Mouse (Mus musculus) urinary bladder, postnatal 36 days (tissue): ENCODE data around the gene Ell2.

Experiments
- DNase-seq, 2 experiments: peaks; one replicate each; pipeline ENCODE4 v3.0.0; 2022; ENCODE audit warnings: low spot score in 2 of 2, mixed read lengths in 1 of 2

The Ell2 gene

DNA sequence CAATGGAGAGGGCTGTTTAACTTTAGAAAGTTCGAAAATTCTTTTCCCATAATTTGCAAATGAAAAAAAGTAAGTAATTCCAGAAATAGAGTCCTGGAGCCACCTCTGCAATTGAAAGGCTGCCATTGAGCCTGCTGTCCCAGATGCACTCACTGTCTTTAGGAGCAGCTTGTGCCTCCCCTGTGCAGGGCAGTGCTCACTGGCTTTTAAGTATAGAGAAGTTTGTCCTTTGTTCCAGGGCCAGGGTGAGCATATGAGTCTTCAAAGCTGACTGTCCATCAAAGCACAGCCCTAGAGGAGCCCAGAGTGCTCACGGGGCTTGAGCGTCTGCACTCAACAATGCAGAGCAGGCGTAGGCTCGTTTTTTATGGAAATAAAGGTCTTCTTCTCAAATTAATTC is 59.7 kb downstream of the Ell2 start:
- no peak for DNase-seq

DNA sequence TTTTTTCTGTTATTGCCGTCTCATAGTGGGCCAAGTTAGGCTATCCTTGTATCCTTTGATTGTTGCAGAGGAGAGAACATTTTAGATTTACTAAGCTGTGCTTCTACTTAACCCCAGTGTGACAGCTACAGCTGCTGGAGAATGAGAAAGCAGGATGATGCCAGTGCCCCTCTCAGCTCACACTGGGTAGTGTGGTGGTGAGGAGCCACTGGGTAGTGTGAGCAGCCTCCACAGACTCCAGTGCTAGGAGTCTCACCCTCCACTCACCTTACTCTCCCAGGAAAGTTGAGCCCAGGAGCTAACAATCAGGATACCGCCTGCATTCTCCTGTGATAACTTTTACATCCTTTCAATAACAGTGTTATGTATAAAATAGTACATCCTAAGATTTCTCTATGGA is 60.4 kb downstream of the Ell2 start:
- DNase-seq, result no peak

DNA sequence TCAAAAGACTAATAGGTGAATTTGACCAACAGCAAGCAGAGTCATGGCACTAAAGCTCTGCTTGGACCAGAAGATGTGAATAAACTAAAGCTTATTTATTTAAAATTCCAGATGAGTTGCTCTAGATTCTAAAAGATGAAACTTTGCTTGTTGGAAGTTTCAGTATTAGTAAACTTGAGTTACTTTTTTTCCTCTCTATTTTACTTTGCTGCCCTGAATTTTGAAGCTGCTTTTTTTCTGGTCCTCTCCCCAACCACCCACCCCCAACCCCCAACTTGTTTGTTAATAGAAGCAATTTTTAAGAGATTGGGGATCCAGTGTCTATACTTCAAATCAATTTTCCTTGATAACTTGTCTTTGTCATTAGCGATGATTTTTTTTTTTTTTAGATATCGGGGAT is 64.2 kb downstream of the Ell2 start:
- DNase-seq, result no peak

DNA sequence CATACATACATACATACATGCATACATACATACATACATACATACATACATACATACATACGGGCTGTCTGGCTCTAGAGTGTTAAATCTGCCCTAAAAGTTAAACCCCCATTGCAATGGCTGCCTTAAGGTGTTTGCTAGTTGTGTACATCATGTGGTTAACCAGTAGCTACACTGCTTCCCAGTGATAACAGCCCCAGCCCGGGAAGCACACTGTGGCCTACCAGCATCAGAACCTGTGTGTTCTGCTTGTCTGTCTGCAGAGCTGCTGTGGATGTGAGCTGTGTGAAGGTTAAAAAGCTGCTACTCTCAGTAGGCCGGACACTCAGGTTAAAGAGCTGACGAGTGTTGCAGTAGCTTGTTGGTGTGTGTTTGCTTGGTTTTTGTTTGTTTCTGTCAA is 64.8 kb downstream of the Ell2 start:
- DNase-seq, result no peak

DNA sequence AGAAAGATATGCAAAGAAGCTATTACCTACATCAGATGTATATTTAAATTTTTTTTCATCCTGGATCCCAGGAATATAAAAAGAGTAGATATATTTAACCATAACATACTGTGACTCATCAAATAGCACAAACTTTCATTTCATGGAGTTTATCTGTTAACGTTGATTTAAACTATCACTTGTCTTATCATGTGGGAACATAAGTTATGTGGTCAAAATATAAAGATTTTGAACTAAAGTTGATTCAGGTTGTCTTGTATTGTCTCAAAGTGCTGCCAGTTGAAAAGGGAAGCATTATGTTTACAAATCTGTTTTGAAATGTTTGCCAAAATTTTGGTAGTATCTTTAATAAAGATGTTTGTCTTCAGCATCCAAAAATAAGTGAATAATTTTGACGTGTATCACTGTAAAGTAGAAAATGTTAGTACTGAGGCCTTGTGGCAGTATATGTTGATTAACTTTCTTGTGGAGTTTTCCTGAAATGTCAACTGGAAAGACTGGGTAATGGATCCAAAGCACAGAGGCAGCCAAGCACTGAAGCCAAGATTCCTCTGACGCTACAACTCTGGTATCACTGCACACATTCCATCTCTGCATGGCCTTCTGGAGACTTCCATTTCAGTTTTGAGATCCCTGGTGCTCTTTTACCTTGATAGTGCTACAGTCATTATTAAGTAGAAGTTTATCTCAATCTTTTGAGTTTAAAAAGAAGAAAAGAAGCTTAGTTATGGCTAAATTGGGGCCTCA is 65.6 kb downstream of the Ell2 start:
- DNase-seq, result no peak

DNA sequence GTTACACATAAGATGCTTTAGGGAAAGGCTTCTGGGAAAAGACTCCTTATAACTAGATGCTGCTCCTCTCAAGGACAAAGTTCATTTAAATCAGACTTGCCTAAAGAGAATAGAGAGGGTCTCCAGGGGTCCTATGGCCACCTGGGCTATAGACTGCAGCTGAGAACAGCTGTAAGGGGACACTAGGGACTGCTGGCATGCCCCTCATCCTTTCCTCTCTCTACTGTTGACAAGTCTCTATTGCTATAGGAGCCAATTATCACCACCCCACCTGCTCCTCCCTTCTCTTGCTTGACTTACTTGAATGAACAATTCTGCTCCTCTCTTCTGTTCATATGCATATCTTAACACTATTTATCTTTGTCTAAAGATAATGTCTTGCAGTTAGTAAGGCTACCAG is 69.4 kb downstream of the Ell2 start:
- DNase-seq, result no peak

DNA sequence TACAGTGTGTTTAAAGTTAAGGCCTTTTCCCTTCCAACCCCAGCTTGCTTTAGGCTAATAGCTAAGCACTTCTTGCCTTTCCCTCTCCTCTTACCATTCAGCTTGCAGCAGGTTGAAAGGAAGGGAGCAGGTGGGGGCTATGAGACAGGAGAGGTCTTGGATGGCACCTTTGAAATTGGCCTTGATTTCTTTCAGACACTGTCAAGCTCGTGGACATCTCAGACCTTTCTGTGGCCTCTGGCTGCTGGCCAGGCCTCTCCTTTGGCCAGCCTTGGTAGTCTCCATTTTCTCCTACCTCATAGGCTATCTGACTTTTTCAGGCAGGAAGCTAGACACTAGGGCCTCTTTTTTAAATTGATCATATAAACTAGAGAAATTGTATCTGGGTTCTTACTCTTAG is 70.1 kb downstream of the Ell2 start:
- no peak for DNase-seq

DNA sequence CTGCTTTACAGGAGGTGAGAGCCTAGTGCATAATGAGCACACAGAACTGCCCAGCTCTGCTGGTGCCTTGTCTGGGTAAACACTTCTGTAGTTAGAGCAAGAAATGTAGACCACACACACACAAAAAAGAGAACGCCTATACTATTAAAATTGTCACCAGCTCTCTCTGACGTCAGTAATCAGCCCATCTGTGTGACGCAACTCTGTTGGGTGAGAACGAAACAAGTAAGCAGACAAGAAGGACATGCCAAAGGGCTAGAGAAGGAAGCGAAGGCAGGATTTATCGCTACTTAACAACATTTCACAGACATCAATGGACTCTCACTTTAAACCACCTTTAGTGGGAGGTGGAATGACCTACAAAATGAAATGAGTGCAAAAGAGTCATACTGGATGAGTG is 71.6 kb downstream of the Ell2 start:
- no peak for DNase-seq

DNA sequence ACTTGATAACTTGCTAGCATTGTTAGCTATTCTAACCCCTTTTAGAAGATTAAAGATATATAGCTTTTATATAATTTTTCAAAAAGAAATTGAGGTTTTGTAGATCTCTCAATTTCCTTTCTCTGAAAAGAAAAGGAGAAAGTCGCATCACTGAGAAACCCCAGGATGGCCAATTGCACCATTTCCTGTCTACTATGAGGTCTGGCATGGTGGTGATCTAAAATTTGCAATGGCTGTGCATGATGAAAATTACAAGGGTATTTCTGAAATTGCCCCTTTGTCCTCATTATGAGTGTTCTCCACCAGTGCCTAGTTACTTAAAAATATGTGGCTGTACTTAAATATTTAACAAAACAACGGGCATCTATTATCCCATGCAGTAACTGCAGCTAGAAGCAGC is 72.6 kb downstream of the Ell2 start:
- no peak for DNase-seq

DNA sequence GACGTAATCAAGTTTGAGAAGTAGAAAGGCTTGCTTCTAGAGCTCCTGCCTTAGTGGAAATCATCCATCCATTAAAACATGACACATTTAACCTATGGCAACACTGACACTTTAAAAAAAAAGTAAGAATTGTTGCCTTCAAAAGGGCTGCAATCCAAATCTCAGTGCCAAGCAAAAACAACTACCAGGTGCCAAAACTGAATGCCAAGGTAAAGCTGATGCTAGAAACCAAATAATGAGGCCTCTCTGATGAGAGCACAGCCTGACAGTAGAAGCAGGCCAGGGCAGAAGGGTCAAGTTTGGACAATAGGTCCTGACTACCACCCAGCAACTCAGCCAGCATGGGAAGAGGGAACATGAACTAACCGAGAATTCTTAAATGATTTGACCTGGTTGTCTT is 73.5 kb downstream of the Ell2 start:
- DNase-seq, result no peak

DNA sequence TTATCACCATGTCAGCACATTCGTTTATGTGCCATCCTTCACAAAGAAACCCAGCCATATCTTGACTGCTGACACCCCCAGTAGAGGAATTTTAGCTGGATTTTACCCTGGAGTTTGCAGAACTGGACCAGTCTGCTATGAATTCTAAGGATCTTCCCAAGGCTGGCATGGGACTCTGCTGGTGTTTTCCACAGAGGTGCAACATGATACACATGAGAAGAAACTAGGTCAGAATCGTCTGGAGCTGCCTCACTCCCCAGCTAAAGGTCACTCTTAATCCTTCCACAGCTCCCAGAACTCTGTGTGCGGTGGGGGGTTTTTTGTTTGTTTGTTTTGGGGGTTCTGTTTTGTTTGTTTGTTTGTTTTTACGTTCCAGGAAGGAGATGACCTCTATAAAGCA is 79.2 kb downstream of the Ell2 start:
- DNase-seq, result no peak

DNA sequence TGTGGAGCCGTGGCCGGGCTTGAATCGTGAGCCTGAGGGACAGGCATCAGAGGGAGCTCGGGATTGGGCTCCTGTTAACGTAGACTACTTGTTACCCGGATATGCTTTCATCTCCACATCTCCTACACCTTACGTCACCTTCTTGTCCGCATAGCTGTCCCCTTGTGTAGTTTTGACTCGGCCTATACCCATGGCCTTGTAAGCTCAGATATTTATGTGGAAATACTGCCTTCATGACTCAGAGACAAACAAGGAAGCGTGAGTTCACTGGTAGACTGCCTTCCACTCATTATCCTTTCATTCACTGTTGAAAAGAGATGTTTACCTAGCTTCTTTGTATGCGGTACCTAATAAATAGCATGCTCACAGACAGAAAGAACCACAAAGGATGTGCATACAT is 79.7 kb downstream of the Ell2 start:
- DNase-seq, result no peak

DNA sequence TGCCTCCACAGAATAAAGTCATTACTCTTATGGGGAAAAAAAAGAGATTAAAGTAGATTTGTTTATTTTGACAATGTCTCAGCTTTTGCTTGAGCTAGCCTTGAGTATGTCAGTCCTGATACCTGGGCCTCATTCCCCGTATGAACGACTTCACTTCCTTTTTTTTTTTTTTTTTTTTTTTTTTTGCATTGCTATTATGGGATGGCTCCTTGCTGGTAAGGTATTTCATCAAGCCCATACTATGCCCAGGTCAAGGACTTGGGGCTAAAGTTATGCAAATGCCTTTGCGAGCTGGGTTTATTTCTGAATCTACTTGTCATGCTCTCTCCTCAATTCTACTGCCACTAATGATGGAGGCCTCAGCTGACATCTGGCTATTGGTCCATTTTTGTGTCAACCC is 80.8 kb downstream of the Ell2 start:
- DNase-seq, result no peak

DNA sequence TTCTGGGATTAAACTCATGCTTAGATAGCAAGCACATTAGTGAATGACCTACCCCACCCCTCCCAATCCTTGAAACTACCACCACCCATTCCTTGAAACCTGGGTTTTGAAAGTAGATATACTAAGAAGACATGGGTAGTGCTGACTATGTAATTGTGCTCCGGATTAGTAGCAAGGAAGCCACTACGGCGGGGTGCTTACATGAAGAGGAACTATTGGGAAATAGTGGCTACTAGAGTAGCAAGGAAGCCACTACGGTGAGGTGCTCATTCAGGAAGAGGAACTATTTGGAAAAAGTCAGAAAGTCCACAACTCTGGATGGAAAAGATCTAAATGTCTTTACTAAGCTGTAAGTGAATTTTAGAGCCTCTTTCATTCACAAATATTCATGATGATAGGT is 81.6 kb downstream of the Ell2 start:
- DNase-seq, result no peak

DNA sequence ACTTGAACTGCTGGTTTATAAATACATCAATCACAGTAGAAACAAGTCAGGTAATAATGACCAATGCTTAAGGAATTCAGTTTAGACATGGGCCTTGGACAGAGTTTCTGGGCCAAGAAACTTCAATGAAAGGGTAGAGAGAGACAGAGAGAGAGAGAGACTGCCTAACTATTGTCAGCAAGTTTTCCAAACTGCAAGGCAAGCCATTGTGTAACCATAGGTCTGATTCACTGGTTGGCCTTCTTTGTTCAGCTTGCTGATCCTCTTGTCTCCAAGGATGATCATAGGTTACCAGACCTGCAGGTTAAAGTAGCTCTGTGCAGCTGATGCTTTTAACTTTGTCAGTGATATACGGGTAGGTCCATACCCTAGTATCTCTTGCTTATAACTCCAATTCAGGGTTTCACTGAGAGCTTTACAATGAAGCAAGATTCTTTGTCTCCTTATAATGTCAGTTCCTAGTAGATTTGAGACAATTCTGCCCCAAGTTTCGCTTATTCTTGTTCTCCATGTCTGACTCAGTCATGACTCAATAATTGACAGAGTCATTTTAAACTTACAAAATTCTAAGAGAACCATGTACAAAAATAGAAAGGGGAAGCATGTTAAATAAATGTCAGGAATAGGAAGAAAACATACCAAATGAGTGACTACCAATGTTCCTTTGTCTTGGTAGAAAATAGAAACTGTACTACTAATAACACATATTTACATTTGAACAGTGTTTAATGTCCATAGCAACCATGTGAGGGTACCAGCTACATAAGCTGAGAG is 82.7 kb downstream of the Ell2 start:
- DNase-seq, result no peak

DNA sequence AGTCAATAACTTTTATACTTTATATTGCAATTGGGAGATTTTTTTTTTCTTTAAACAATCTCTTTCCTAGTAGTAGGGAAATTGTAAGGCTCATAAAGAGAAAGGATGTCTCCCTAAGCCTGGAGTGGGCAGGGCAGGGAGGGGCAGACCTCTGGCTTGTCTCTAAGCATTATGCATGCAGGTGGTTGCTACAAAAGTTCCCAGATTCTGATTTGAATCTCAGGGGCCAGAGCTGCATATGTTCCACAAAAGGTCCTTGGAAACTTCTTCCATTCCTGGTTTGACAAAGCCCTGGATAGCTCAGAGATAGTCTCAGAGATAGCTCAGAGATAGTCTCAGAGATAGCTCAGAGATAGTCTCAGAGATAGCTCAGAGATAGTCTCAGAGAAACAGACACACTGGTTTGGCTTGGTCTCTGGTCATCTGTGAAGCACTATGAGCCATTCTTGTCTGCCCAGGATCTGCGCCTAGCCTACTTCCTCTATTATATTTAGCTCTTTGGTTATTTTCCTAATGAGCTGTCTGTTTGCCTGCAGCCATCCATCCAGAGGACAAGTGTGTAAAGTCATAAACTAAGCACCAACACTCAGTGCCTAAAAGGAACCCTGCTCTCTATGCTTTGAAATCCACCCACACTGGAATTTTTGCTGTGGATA is 84.1 kb downstream of the Ell2 start:
- no peak for DNase-seq

DNA sequence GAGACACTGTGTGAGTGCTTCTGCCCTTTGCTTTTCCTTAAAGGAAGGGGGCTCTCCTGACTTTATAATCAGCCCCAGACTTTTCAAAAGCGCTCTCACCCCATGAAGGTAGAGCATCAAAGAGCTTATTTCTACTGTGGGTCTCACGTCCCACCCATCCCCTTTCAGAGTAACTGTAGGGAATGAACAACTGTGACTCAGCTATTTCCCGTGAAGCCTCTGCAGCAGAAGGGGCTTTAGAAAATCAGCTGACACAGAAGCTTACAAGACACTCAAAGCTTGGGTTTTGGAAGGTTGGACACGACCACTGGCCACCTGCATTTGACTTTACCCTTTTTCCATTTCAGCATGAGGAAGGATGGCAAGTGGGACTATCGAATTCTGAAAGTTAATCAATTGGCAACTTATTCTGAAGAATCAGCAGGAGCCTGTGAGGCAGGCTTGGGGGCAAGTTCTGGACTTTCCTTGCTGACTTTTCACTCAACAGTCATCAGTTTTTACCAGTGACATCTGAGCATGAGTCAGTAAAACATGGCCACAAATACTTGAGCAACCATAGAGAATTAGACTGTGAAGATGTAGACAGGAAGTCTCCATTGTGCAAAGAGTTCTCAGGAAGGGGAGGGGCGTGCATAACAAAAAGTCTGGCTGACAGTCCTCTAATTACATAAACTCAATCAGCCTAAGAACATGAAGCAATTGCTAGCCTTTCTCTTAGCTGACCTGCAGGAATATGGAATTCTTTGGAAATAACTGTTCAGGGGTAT is 87.5 kb downstream of the Ell2 start:
- no peak for DNase-seq

DNA sequence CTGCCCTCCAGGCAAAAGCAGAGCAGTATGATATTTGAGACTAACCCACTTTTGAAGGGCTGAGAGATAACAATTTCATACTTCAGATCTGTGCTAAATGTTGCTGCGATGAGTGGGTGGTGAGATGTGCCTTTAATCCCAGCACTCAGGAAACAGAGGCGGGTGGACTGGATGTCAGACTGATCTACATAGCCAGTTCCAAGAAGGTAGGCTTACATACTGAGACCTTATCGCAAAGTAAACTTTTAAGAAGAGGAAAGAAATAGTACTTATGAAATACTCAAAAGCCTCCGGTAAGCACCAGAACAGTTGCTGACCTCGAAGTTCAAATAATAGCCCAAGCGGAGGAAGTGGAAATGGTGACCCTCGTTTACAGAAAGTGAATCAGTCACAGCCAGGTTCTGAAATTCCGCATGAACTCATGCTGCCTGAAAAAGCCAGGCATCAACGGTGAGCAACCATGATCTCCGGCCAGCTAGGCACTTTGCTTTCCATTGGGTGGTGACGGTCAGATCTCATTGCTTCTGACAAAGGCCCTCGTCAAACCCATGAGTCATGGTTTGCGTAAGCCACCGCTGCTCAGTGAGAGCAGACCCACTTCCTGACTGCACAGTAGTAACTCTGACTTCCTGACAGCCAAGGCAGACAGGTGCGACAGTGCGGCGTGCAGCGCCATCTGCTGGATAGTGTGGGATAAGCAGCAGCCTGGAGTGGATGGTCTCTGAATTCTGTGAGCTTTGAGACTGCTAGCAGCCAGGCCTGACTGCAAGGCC is 91.0 kb downstream of the Ell2 start:
- peak; percentile 88 to 92 for DNase-seq

DNA sequence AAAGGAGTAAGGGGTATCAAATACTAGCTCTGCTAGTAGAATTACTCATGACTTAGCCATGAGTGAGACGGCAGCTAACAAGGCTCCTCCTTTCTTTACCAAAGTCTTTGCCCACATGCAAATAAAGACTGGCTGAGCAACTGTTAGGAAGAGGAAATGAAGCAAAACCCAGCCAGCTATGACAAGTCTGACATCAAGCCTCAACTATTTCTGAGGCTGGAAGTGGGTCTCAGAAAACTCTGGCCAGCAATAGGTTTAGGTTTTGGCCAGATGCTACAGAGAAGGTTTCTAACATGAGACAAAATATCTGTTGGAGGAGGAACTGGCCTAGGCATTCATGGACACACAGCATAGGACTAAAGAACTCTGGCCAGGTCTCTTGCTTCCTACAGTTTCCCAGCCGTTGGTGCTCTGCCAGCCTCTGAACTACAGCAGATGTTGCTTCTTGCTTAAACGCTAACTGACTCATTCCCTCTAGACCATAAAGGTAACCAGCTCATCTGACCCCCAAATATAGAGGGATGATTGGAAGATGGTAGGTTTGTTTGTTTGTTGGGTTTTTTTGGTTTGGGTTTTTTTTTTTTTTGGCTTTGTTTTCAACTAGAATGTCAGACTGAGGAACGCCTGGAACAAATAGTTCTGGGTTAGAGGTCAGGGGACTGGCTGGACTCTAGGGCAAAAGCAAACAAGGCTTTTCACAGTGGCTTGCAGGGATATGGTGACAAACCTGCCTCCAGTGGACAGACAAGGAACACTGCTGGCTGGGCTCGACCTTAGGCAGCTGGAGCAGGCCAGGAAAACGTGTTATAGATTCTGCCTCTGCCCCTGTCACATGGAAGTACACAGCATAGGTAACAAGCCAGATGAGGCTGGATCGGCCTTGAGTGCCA is 92.1 kb downstream of the Ell2 start:
- peak; percentile 7 to 23 for DNase-seq

DNA sequence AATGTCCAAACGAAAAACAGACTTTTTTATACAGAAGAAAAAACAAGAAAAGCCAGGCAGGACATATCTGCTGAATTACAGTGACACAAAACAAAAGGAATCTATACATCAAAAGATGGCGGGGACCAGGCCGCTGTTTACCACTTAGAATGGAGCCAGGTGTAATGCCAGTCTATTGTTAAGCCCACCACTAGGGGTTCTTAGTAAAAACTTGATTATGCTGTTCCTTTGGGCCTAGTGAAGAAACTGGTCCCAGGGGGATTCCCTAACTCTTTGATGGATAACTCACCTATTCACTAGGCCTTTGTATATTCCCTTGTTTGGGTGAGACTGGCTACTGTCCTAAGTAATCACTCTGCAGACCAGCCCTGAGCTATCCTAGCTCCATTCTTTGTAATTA is 92.9 kb downstream of the Ell2 start:
- no peak for DNase-seq
